Mouse (Mus musculus): ENCODE measurements around the gene Tub. TPM values are rescaled to one million over a fixed set of nuclear protein-coding genes. Genes with fewer than 3 reads are reported as not detected.

Gene Tub
- polyA plus RNA-seq, 1 experiment from 2014 or later: 3.7 TPM

Other genes starting within 250 kb of the Tub start
- not detected in 2 replicates for gene Olfr512, start 237.0 kb upstream of the Tub start, polyA plus RNA-seq (2014; fragmentation: Nextera tagmentation; extraction: Ambion mirVana)
- gene Olfr513, start 199.4 kb upstream of the Tub start, polyA plus RNA-seq (2014; fragmentation: Nextera tagmentation; extraction: Ambion mirVana): not detected in 2 replicates
- gene Olfr514, start 124.3 kb upstream of the Tub start, polyA plus RNA-seq (2014; fragmentation: Nextera tagmentation; extraction: Ambion mirVana): not detected in 2 replicates
- not detected in 2 replicates for gene Olfr516, start 99.8 kb upstream of the Tub start, polyA plus RNA-seq (2014; fragmentation: Nextera tagmentation; extraction: Ambion mirVana)
- gene Olfr517, start 78.0 kb upstream of the Tub start, polyA plus RNA-seq (2014; fragmentation: Nextera tagmentation; extraction: Ambion mirVana): not detected in 2 replicates
- not detected in 2 replicates for gene Olfr518, start 65.3 kb upstream of the Tub start, polyA plus RNA-seq (2014; fragmentation: Nextera tagmentation; extraction: Ambion mirVana)
- gene Olfr519, start 55.9 kb upstream of the Tub start, polyA plus RNA-seq (2014; fragmentation: Nextera tagmentation; extraction: Ambion mirVana): not detected in 2 replicates
- gene Nlrp10, start 20.2 kb upstream of the Tub start, polyA plus RNA-seq (2014; fragmentation: Nextera tagmentation; extraction: Ambion mirVana): 0.71 and 0.75 TPM in 2 replicates
- 96.1 and 97.2 TPM in 2 replicates for gene Eif3f, start 15.9 kb upstream of the Tub start, polyA plus RNA-seq (2014; fragmentation: Nextera tagmentation; extraction: Ambion mirVana)
- 4.7 and 5.1 TPM in 2 replicates for gene Ric3, start 133.0 kb downstream of the Tub start, polyA plus RNA-seq (2014; fragmentation: Nextera tagmentation; extraction: Ambion mirVana)
- 31.9 and 34.8 TPM in 2 replicates for gene Lmo1, start 224.9 kb downstream of the Tub start, polyA plus RNA-seq (2014; fragmentation: Nextera tagmentation; extraction: Ambion mirVana)

All from limb, embryonic 11.5 days (tissue).